Mouse (Mus musculus) cortical plate, adult 2 months (tissue): ENCODE measurements around the gene Cdh4.

Experiments used
- CTCF ChIP-seq: fragments of 200-500 bp; IDR thresholded peaks from 2 replicates; pipeline ENCODE4 v1.5.1; 2011; ENCODE audit warnings: mild to moderate bottlenecking, control low read depth, low read length; ENCODE audit not compliant: insufficient read depth; ENCODE audit errors: extremely low read depth
- POLR2A ChIP-seq: fragments of 200-500 bp; IDR thresholded peaks from 2 replicates; pipeline ENCODE4 v1.6.1; 2011; ENCODE audit warnings: mild to moderate bottlenecking, low read length, control low read depth; ENCODE audit not compliant: insufficient read depth; ENCODE audit errors: extremely low read depth

- TF ChIP-seq CTCF (no peak), POLR2A (no peak)
Observed at GRCm38 (mm10) chr2:179459196-179459595, 17.0 kb downstream of the Cdh4 start.
